Mouse (Mus musculus) bone marrow, adult 2 months (tissue): ENCODE data around the gene Ptprm.

ENCODE experiments used
- CTCF ChIP-seq: fragments of 200-500 bp; IDR thresholded peaks from 2 replicates; pipeline ENCODE4 v1.5.1; 2011; ENCODE audit warnings: low read length, control low read depth; ENCODE audit not compliant: control insufficient read depth, insufficient read depth
- POLR2A ChIP-seq: fragments of 200-500 bp; IDR thresholded peaks from 2 replicates; pipeline ENCODE4 v1.6.1; 2011; ENCODE audit warnings: low read depth, mild to moderate bottlenecking, control low read depth, low read length, borderline replicate concordance; ENCODE audit not compliant: control insufficient read depth

DNA sequence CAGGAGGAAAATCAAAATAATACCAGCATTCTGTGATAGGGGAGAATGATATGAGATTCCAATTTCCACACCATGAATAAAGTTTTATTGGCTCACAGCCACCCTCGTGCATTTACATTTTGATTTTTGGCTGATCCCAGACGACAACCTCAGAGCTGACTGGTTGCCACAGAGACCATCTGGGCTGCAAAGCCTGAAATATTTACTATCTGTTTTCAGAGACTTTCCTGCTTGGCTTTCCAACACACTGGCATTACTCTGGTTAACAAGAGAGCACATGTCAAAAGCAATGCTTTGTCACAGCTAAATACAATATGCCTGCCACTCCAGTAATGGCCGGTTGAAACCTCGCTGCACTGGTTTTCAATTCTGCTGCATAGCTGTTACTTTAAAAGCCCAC, 269.8 kb downstream of the Ptprm start:
- TF ChIP-seq CTCF: no peak
- no peak for TF ChIP-seq POLR2A
